Mouse (Mus musculus): ENCODE results near the gene Fh1. TPM values are rescaled to one million over a fixed set of nuclear protein-coding genes. Genes with fewer than 3 reads are reported as not detected.

The Fh1 gene
- polyA plus RNA-seq, 1 experiment from 2014 or later, result 136 TPM

GRCm38 (mm10) chr1:175607308-175607707 lies 18.1 kb downstream of the Fh1 start:
- Histone ChIP-seq H3K9me3 (ENCODE audit: control insufficient read depth, low read length) (no peaks in the 10 kb centered on the region), H3K4me1 (replicated peaks; ENCODE audit: control insufficient read depth, insufficient read depth, low read length) (no peaks in the 10 kb centered on the region), H3K27ac (ENCODE audit: low read depth, low read length) (no peak overlapping the region), H3K9ac (ENCODE audit: low read depth, low read length) (no peak overlapping the region), H3K27me3 (replicated peaks; ENCODE audit: control insufficient read depth, insufficient read depth, low read length) (no peaks in the 10 kb centered on the region), H3K4me2 (no peak overlapping the region), H3K4me3 (ENCODE audit: low read depth, low read length) (no peak overlapping the region), H3K36me3 (ENCODE audit: control insufficient read depth, insufficient read depth, low read length) (peaks cover 31% of the 10 kb centered on the region; the same call in 1 of the 2 replicates)
- WGBS, result 77% methylated on average over 6 of the region's 6 CpGs
- no peak for DNase-seq (ENCODE audit: low spot score)
- peak; percentile 21; the same call in 1 of the 2 replicates for ATAC-seq (replicated peaks; ENCODE audit: low FRiP score)

GRCm38 (mm10) chr1:175603390-175603789 lies 22.0 kb downstream of the Fh1 start:
- no peaks in the 10 kb centered on the region for H3K27me3 ChIP-seq (replicated peaks; ENCODE audit: control insufficient read depth, insufficient read depth, low read length)
- H3K4me2 ChIP-seq, result no peak overlapping the region
- no peaks in the 10 kb centered on the region for H3K9me3 ChIP-seq (ENCODE audit: control insufficient read depth, low read length)
- no peak overlapping the region for H3K27ac ChIP-seq (ENCODE audit: low read depth, low read length)
- 77% methylated on average over 6 of the region's 6 CpGs for WGBS
- no peak overlapping the region for H3K4me3 ChIP-seq (ENCODE audit: low read depth, low read length)
- no peak overlapping the region for H3K9ac ChIP-seq (ENCODE audit: low read depth, low read length)
- H3K4me1 ChIP-seq (replicated peaks; ENCODE audit: control insufficient read depth, insufficient read depth, low read length), result no peaks in the 10 kb centered on the region
- no peak for ATAC-seq (replicated peaks; ENCODE audit: low FRiP score)
- H3K36me3 ChIP-seq (ENCODE audit: control insufficient read depth, insufficient read depth, low read length), result peaks cover 16% of the 10 kb centered on the region; the same call in 1 of the 2 replicates
- DNase-seq (ENCODE audit: low spot score), result no peak

- ATAC-seq (replicated peaks; ENCODE audit: low FRiP score), result peak; percentile 35; the same call in 1 of the 2 replicates
- H3K27me3 ChIP-seq (replicated peaks; ENCODE audit: control insufficient read depth, insufficient read depth, low read length), result no peaks in the 10 kb centered on the region
- no peak for DNase-seq (ENCODE audit: low spot score)
- H3K4me1 ChIP-seq (replicated peaks; ENCODE audit: control insufficient read depth, insufficient read depth, low read length), result no peaks in the 10 kb centered on the region
- H3K9ac ChIP-seq (ENCODE audit: low read depth, low read length), result no peak overlapping the region
- no peak overlapping the region for H3K27ac ChIP-seq (ENCODE audit: low read depth, low read length)
- no peak overlapping the region for H3K4me2 ChIP-seq
- H3K4me3 ChIP-seq (ENCODE audit: low read depth, low read length), result no peak overlapping the region
- 86% methylated on average over 11 of the region's 11 CpGs for WGBS
- H3K9me3 ChIP-seq (ENCODE audit: control insufficient read depth, low read length), result no peaks in the 10 kb centered on the region
- peaks cover 12% of the 10 kb centered on the region; the same call in 1 of the 2 replicates for H3K36me3 ChIP-seq (ENCODE audit: control insufficient read depth, insufficient read depth, low read length)
These were observed 23.2 kb downstream of the Fh1 start for GRCm38 (mm10) chr1:175602231-175602630.

GRCm38 (mm10) chr1:175592832-175593231 lies 32.6 kb downstream of the Fh1 start:
- H3K36me3 ChIP-seq (ENCODE audit: control insufficient read depth, insufficient read depth, low read length), result no peaks in the 10 kb centered on the region
- no peaks in the 10 kb centered on the region for H3K4me1 ChIP-seq (replicated peaks; ENCODE audit: control insufficient read depth, insufficient read depth, low read length)
- no peak for ATAC-seq (replicated peaks; ENCODE audit: low FRiP score)
- no peaks in the 10 kb centered on the region for H3K27me3 ChIP-seq (replicated peaks; ENCODE audit: control insufficient read depth, insufficient read depth, low read length)
- no peak overlapping the region for H3K27ac ChIP-seq (ENCODE audit: low read depth, low read length)
- WGBS, result 79% methylated on average over 1 of the region's 1 CpGs
- no peak overlapping the region for H3K9ac ChIP-seq (ENCODE audit: low read depth, low read length)
- no peak overlapping the region for H3K4me3 ChIP-seq (ENCODE audit: low read depth, low read length)
- no peak overlapping the region for H3K4me2 ChIP-seq
- H3K9me3 ChIP-seq (ENCODE audit: control insufficient read depth, low read length), result no peaks in the 10 kb centered on the region
- no peak for DNase-seq (ENCODE audit: low spot score)

GRCm38 (mm10) chr1:175586656-175587055 lies 38.8 kb downstream of the Fh1 start:
- Histone ChIP-seq H3K4me3 (ENCODE audit: low read depth, low read length) (no peak overlapping the region), H3K9me3 (ENCODE audit: control insufficient read depth, low read length) (no peaks in the 10 kb centered on the region), H3K9ac (ENCODE audit: low read depth, low read length) (no peak overlapping the region), H3K27me3 (replicated peaks; ENCODE audit: control insufficient read depth, insufficient read depth, low read length) (no peaks in the 10 kb centered on the region), H3K4me1 (replicated peaks; ENCODE audit: control insufficient read depth, insufficient read depth, low read length) (no peaks in the 10 kb centered on the region), H3K4me2 (no peak overlapping the region), H3K36me3 (ENCODE audit: control insufficient read depth, insufficient read depth, low read length) (no peaks in the 10 kb centered on the region), H3K27ac (ENCODE audit: low read depth, low read length) (no peak overlapping the region)
- ATAC-seq (replicated peaks; ENCODE audit: low FRiP score) (no peak), DNase-seq (ENCODE audit: low spot score) (no peak)
- WGBS, result 70% methylated on average over 5 of the region's 5 CpGs

- no peaks in the 10 kb centered on the region for H3K4me1 ChIP-seq (replicated peaks; ENCODE audit: control insufficient read depth, insufficient read depth, low read length)
- no peak overlapping the region for H3K4me2 ChIP-seq
- H3K9me3 ChIP-seq (ENCODE audit: control insufficient read depth, low read length), result no peaks in the 10 kb centered on the region
- H3K4me3 ChIP-seq (ENCODE audit: low read depth, low read length), result no peak overlapping the region
- ATAC-seq (replicated peaks; ENCODE audit: low FRiP score), result peak; percentile 29; the same call in 1 of the 2 replicates
- DNase-seq (ENCODE audit: low spot score), result no peak
- no peaks in the 10 kb centered on the region for H3K36me3 ChIP-seq (ENCODE audit: control insufficient read depth, insufficient read depth, low read length)
- H3K27ac ChIP-seq (ENCODE audit: low read depth, low read length), result no peak overlapping the region
- WGBS, result 54% methylated on average over 2 of the region's 2 CpGs
- no peak overlapping the region for H3K9ac ChIP-seq (ENCODE audit: low read depth, low read length)
- H3K27me3 ChIP-seq (replicated peaks; ENCODE audit: control insufficient read depth, insufficient read depth, low read length), result no peaks in the 10 kb centered on the region
These were observed 40.2 kb downstream of the Fh1 start for GRCm38 (mm10) chr1:175585267-175585666.

GRCm38 (mm10) chr1:175582799-175583198 lies 42.6 kb downstream of the Fh1 start:
- Histone ChIP-seq H3K9me3 (ENCODE audit: control insufficient read depth, low read length) (no peaks in the 10 kb centered on the region), H3K4me2 (no peak overlapping the region), H3K36me3 (ENCODE audit: control insufficient read depth, insufficient read depth, low read length) (no peaks in the 10 kb centered on the region), H3K4me1 (replicated peaks; ENCODE audit: control insufficient read depth, insufficient read depth, low read length) (no peaks in the 10 kb centered on the region), H3K27ac (ENCODE audit: low read depth, low read length) (no peak overlapping the region), H3K27me3 (replicated peaks; ENCODE audit: control insufficient read depth, insufficient read depth, low read length) (no peaks in the 10 kb centered on the region), H3K9ac (ENCODE audit: low read depth, low read length) (no peak overlapping the region), H3K4me3 (ENCODE audit: low read depth, low read length) (no peak overlapping the region)
- DNase-seq (ENCODE audit: low spot score) (no peak), ATAC-seq (replicated peaks; ENCODE audit: low FRiP score) (no peak)
- 82% methylated on average over 4 of the region's 4 CpGs for WGBS

GRCm38 (mm10) chr1:175580346-175580745 lies 45.1 kb downstream of the Fh1 start:
- Histone ChIP-seq H3K4me3 (ENCODE audit: low read depth, low read length) (no peak overlapping the region), H3K27me3 (replicated peaks; ENCODE audit: control insufficient read depth, insufficient read depth, low read length) (no peaks in the 10 kb centered on the region), H3K4me2 (no peak overlapping the region), H3K4me1 (replicated peaks; ENCODE audit: control insufficient read depth, insufficient read depth, low read length) (no peaks in the 10 kb centered on the region), H3K9ac (ENCODE audit: low read depth, low read length) (no peak overlapping the region), H3K9me3 (ENCODE audit: control insufficient read depth, low read length) (no peaks in the 10 kb centered on the region), H3K27ac (ENCODE audit: low read depth, low read length) (no peak overlapping the region), H3K36me3 (ENCODE audit: control insufficient read depth, insufficient read depth, low read length) (no peaks in the 10 kb centered on the region)
- DNase-seq (ENCODE audit: low spot score) (no peak), ATAC-seq (replicated peaks; ENCODE audit: low FRiP score) (no peak)
- WGBS, result 77% methylated on average over 7 of the region's 7 CpGs

GRCm38 (mm10) chr1:175579598-175580235 lies 45.7 kb downstream of the Fh1 start:
- ATAC-seq (replicated peaks; ENCODE audit: low FRiP score) (no peak), DNase-seq (ENCODE audit: low spot score) (no peak)
- Histone ChIP-seq H3K4me3 (ENCODE audit: low read depth, low read length) (no peak overlapping the region), H3K4me1 (replicated peaks; ENCODE audit: control insufficient read depth, insufficient read depth, low read length) (no peaks in the 10 kb centered on the region), H3K27me3 (replicated peaks; ENCODE audit: control insufficient read depth, insufficient read depth, low read length) (no peaks in the 10 kb centered on the region), H3K36me3 (ENCODE audit: control insufficient read depth, insufficient read depth, low read length) (no peaks in the 10 kb centered on the region), H3K9ac (ENCODE audit: low read depth, low read length) (no peak overlapping the region), H3K4me2 (no peak overlapping the region), H3K27ac (ENCODE audit: low read depth, low read length) (no peak overlapping the region), H3K9me3 (ENCODE audit: control insufficient read depth, low read length) (no peaks in the 10 kb centered on the region)
- WGBS, result 86% methylated on average over 9 of the region's 9 CpGs
